Mouse (Mus musculus) lung, postnatal 4 days (tissue): ENCODE measurements around the gene Carhsp1.

ENCODE experiments used
- DNase-seq, 2 experiments: peaks; one replicate each; pipeline ENCODE4 v3.0.0; 2021

The Carhsp1 gene

DNA sequence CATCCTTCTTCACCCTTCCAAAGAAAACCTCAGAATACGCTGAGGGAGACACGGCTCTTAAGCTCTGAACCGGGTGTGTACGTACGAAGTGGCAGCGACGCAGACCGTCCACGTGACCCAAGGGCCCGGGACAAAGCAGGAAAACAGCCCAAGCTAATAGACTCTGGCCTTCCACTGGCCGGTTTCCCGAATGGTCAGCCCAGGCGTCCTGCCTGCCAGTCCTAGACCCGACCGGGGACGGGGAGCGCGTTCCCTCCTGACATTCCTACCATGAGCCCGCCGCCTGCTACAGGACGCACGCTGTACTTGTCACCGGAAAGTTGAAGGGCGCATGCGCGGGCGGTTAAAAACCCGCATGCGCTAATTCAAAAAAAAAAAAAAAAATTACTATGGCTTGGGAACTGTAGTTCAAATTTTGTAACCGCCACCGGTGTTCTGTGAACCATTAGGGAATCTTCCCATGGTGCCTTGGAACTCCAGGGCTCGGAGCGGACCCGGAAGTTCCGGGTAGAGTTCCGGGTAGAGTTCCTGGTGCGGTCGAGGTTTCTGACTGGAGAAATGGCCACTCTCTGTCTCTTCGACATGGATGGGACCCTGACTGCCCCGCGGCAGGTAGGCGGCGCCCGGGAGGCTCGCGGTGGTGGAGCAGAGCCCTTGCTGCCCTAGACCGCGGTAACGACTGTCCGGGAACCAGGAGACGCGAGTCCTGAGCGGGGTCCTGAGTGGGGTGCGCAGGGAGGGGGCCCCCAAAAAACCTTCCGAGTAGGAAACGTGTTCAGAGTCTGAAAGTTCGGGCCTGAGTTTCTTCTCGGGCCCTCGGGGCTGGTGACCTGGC is 34.5 kb downstream of the Carhsp1 start, which contains the start of the genes Pmm2 and Tmem186:
TSS of gene Pmm2 (plus strand) at position 458 of the 835 bp plus-strand sequence.
TSS of gene Tmem186 (minus strand) at position 496 of the 835 bp plus-strand sequence.
- peak; percentile 86 to 91 for DNase-seq

GRCm38 (mm10) chr16:8636867-8637216 is 35.1 kb downstream of the Carhsp1 start:
- DNase-seq: no peak

- DNase-seq: no peak
These were observed 40.5 kb downstream of the Carhsp1 start for GRCm38 (mm10) chr16:8631428-8631827.

- no peak for DNase-seq
These were observed 41.5 kb downstream of the Carhsp1 start for GRCm38 (mm10) chr16:8630419-8630818.

DNA sequence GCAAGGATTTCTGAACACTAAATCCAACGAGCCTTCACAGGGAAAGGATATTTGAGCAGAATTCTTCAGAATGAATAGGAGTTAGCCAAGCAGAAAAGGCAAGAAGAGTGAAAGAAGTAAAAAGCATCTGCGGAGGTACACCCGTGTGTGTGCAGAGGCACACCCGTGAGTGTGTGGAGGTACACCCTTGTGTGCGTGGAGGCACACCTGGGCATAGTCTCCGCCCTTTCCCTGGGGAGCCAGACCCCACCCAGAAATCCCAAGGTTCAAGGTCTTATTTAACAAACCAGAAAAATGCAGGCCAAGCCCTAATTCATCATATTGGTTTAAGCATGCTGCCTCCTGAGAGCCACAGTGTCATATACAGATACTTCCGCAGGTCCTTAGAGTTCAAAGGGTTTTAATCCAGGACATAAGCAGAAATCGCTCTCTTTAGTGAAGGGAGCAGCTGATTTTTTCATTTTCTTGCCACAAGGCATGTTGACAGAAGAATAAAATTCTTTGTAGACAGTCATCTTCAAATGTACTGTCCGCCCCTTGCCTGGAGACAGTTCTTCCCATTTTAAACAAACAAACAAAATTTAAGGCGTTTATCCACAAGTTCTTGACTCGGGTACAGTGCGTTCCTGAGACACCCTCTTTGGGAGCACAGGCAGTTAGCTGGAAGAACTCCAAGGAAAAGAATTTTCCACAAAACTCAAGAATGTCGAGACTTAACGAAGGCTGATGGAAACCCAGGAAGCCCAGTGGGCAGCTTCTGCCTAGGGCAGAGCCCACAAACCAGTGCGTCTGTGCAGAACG is 51.4 kb downstream of the Carhsp1 start:
- DNase-seq: no peak

DNA sequence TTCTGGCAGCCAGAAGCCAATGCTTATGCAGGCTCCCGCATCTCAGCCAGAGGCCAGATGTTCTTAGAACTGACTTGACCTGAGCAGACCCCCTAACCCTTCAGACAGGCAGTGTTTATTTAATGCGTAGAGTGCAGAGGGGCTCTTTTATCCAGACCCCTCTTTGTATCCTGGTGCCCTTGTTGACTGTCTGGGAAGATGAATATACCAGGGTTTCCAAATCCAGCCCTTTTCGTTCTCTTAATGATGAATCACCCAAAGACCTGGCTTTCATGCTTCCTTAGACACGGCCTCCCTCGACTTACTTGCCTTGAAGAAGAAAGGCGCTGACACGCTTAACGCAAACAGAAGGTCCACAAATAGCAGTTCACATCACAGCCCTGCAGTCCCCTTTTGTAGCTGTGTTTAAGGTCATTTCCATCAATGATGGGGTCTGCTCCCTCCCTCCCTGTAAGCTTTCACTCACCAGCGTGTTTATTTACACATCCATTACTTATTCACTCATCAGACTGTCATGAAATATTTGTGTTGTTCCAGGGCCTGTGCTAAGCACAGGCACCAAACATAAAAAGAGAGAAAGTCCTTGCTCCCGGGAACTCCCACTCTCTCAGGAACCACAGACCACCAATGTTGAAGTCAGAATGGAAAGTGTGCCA is 52.2 kb downstream of the Carhsp1 start:
- no peak for DNase-seq

- DNase-seq: no peak
These were observed 58.5 kb downstream of the Carhsp1 start for GRCm38 (mm10) chr16:8613447-8613846.

- DNase-seq: no peak
These were observed 58.9 kb downstream of the Carhsp1 start for GRCm38 (mm10) chr16:8613039-8613438.

GRCm38 (mm10) chr16:8612214-8613005 is 59.5 kb downstream of the Carhsp1 start:
- DNase-seq: no peak

GRCm38 (mm10) chr16:8610397-8610796 is 61.6 kb downstream of the Carhsp1 start:
- no peak for DNase-seq
